Mouse (Mus musculus): ENCODE measurements around the gene Aes. TPM values are rescaled to one million over a fixed set of nuclear protein-coding genes. Genes with fewer than 3 reads are reported as not detected.

Gene Aes
- total and polyA plus RNA-seq, 3 experiments = 182 to 1,535 (median 400) TPM

DNA sequence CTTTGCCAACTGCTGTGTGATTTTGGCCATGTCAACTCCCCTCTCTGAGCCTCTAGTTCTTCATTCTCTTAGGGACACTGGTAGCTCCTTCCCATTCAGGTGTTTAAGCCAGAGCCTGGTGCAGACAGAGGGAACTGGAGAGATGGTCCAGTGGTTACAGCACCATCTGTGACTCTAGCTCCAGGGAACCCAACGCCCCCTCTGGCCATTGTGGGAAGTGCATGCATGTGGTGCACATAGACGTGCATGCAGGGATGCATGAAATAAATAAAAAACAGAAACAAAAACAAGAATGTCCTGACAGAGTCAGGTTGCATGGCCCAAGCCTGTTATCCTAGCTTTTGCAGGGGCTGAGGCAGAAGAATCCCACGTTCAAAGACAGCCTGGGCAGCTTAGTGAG, 3.0 kb upstream of the Aes start:
- Histone ChIP-seq H3K9me3 (replicated peaks) (peaks cover 7% of the 10 kb centered on the region; the same call in 1 of the 2 replicates), H3K4me1 (ENCODE audit: insufficient read depth, low read depth, low read length) (peaks cover 33% of the 10 kb centered on the region), H3K36me3 (replicated peaks) (peaks cover 4% of the 10 kb centered on the region), H3K4me3 (ENCODE audit: low read depth, low read length) (no peak overlapping the region), H3K27me3 (ENCODE audit: insufficient read depth, low read length) (no peaks in the 10 kb centered on the region)
- DNase-seq (ENCODE audit: low spot score) = no peak
- no peak for ATAC-seq (ENCODE audit: extremely low read depth, insufficient number of reproducible peaks, low FRiP score, poor library complexity, severe bottlenecking)
- TF ChIP-seq CTCF (IDR thresholded peaks at IDR 0.05; ENCODE audit: low read depth, low read length) = peak; percentile 76
- no peak for TF ChIP-seq TAL1 (conservative IDR thresholded peaks at IDR 0.05; ENCODE audit: low read depth, low read length)

GRCm38 (mm10) chr10:81557491-81557890, 1.8 kb upstream of the Aes start:
- TF ChIP-seq GATA1 (IDR thresholded peaks at IDR 0.05; ENCODE audit: borderline replicate concordance, low read length) (no peak), GATA2 (IDR thresholded peaks at IDR 0.05; ENCODE audit: borderline replicate concordance, low read depth, low read length) (no peak), CTCF (IDR thresholded peaks at IDR 0.05; ENCODE audit: low read depth, low read length) (no peak), TAL1 (conservative IDR thresholded peaks at IDR 0.05; ENCODE audit: low read depth, low read length) (no peak), POLR2AphosphoS5 (IDR thresholded peaks at IDR 0.05; ENCODE audit: insufficient replicate concordance, low read depth, low read length) (no peak)
- H3K4me1 ChIP-seq (ENCODE audit: insufficient read depth, low read depth, low read length) = peaks cover 30% of the 10 kb centered on the region
- no peaks in the 10 kb centered on the region for H3K27me3 ChIP-seq (ENCODE audit: insufficient read depth, low read length)
- peaks cover 17% of the 10 kb centered on the region for H3K36me3 ChIP-seq (replicated peaks)
- ATAC-seq (ENCODE audit: extremely low read depth, insufficient number of reproducible peaks, low FRiP score, poor library complexity, severe bottlenecking) = no peak
- DNase-seq (ENCODE audit: low spot score) = no peak
- peaks cover 7% of the 10 kb centered on the region; the same call in 1 of the 2 replicates for H3K9me3 ChIP-seq (replicated peaks)
- no peak overlapping the region for H3K4me3 ChIP-seq (ENCODE audit: low read depth, low read length)

DNA sequence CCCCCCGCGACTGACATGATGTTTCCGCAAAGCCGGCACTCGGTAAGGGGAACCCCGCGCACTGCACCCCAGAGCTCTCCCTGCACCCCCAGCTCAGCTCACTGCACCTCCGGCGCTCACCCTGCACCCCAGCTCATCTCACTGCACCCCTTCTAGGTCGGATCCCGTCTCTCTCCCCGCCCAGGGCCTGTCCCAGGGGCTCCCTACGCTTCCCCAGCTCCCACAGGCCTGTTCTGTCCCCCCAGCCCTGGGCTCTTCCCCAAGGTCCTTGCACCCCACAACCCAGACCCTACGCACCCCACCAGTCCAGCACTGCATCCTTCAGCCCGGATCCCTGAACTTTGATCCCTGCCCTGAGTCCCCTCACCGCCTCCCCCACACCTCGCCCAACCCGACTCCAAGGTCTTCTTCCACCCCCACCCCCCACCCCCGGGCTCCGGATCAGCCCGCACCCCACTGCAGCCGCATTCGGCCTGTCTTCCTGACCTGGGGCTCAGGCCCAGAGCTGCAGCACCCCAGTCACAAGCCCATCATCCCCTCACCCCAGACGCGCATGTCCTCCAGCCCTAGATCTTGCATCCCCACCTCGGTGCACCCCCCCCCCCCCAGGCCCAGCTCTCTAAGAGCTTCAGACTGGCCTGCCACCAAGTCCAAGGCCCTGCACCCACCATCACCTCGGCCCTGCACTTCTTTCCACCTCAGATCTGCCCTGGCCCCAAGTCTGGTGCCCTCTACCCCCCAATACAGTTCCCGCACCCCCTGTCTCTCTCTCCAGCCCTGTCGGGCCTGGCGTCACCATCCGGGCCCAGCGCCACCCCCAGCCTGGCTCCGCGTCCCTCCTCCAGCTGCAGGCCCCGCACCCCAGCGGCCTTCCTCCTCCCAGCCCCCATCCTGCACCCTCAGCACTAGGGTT, 595 bp downstream of the Aes start:
- peaks cover 4% of the 10 kb centered on the region; the same call in 1 of the 2 replicates for H3K9me3 ChIP-seq (replicated peaks)
- peaks cover 40% of the 10 kb centered on the region for H3K36me3 ChIP-seq (replicated peaks)
- no peaks in the 10 kb centered on the region for H3K27me3 ChIP-seq (ENCODE audit: insufficient read depth, low read length)
- peak overlapping the region; percentile 90 for H3K4me3 ChIP-seq (ENCODE audit: low read depth, low read length)
- H3K4me1 ChIP-seq (ENCODE audit: insufficient read depth, low read depth, low read length) = peaks cover 54% of the 10 kb centered on the region
- peak; percentile 90 for DNase-seq (ENCODE audit: low spot score)
- TF ChIP-seq TAL1 (conservative IDR thresholded peaks at IDR 0.05; ENCODE audit: low read depth, low read length) (no peak), GATA2 (IDR thresholded peaks at IDR 0.05; ENCODE audit: borderline replicate concordance, low read depth, low read length) (no peak), POLR2AphosphoS5 (IDR thresholded peaks at IDR 0.05; ENCODE audit: insufficient replicate concordance, low read depth, low read length) (no peak), CTCF (IDR thresholded peaks at IDR 0.05; ENCODE audit: low read depth, low read length) (no peak), GATA1 (IDR thresholded peaks at IDR 0.05; ENCODE audit: borderline replicate concordance, low read length) (no peak)
- ATAC-seq (ENCODE audit: extremely low read depth, insufficient number of reproducible peaks, low FRiP score, poor library complexity, severe bottlenecking) = 0 out of 2 replicates have a peak, but pooled peaks have one; percentile 18

GRCm38 (mm10) chr10:81560719-81561459, 1.6 kb downstream of the Aes start:
- ATAC-seq (ENCODE audit: extremely low read depth, insufficient number of reproducible peaks, low FRiP score, poor library complexity, severe bottlenecking) = peak; percentile 25; the same call in 1 of the 2 replicates
- peaks cover 62% of the 10 kb centered on the region for H3K4me1 ChIP-seq (ENCODE audit: insufficient read depth, low read depth, low read length)
- no peaks in the 10 kb centered on the region for H3K27me3 ChIP-seq (ENCODE audit: insufficient read depth, low read length)
- TF ChIP-seq GATA1 (IDR thresholded peaks at IDR 0.05; ENCODE audit: borderline replicate concordance, low read length) (no peak), GATA2 (IDR thresholded peaks at IDR 0.05; ENCODE audit: borderline replicate concordance, low read depth, low read length) (no peak), CTCF (IDR thresholded peaks at IDR 0.05; ENCODE audit: low read depth, low read length) (no peak), TAL1 (conservative IDR thresholded peaks at IDR 0.05; ENCODE audit: low read depth, low read length) (no peak), POLR2AphosphoS5 (IDR thresholded peaks at IDR 0.05; ENCODE audit: insufficient replicate concordance, low read depth, low read length) (no peak)
- peaks cover 4% of the 10 kb centered on the region; the same call in 1 of the 2 replicates for H3K9me3 ChIP-seq (replicated peaks)
- H3K4me3 ChIP-seq (ENCODE audit: low read depth, low read length) = peak overlapping the region; percentile 90
- peaks cover 51% of the 10 kb centered on the region for H3K36me3 ChIP-seq (replicated peaks)
- DNase-seq (ENCODE audit: low spot score) = peak; percentile 81

- DNase-seq (ENCODE audit: low spot score) = no peak
- Histone ChIP-seq H3K9me3 (replicated peaks) (no peaks in the 10 kb centered on the region), H3K27me3 (ENCODE audit: insufficient read depth, low read length) (no peaks in the 10 kb centered on the region), H3K36me3 (replicated peaks) (peaks cover 66% of the 10 kb centered on the region), H3K4me1 (ENCODE audit: insufficient read depth, low read depth, low read length) (peaks cover 62% of the 10 kb centered on the region), H3K4me3 (ENCODE audit: low read depth, low read length) (peak overlapping the region; percentile 37; the same call in 1 of the 2 replicates)
- ATAC-seq (ENCODE audit: extremely low read depth, insufficient number of reproducible peaks, low FRiP score, poor library complexity, severe bottlenecking) = no peak
- TF ChIP-seq TAL1 (conservative IDR thresholded peaks at IDR 0.05; ENCODE audit: low read depth, low read length) = no peak
- no peak for TF ChIP-seq POLR2AphosphoS5 (IDR thresholded peaks at IDR 0.05; ENCODE audit: insufficient replicate concordance, low read depth, low read length)
- no peak for TF ChIP-seq GATA1 (IDR thresholded peaks at IDR 0.05; ENCODE audit: borderline replicate concordance, low read length)
- no peak for TF ChIP-seq GATA2 (IDR thresholded peaks at IDR 0.05; ENCODE audit: borderline replicate concordance, low read depth, low read length)
- no peak for TF ChIP-seq CTCF (IDR thresholded peaks at IDR 0.05; ENCODE audit: low read depth, low read length)
These were observed 3.1 kb downstream of the Aes start for GRCm38 (mm10) chr10:81562411-81562810.

GRCm38 (mm10) chr10:81563481-81563880, 4.2 kb downstream of the Aes start:
- ATAC-seq (ENCODE audit: extremely low read depth, insufficient number of reproducible peaks, low FRiP score, poor library complexity, severe bottlenecking) = no peak
- Histone ChIP-seq H3K4me1 (ENCODE audit: insufficient read depth, low read depth, low read length) (peaks cover 69% of the 10 kb centered on the region), H3K4me3 (ENCODE audit: low read depth, low read length) (no peak overlapping the region), H3K9me3 (replicated peaks) (no peaks in the 10 kb centered on the region), H3K27me3 (ENCODE audit: insufficient read depth, low read length) (no peaks in the 10 kb centered on the region), H3K36me3 (replicated peaks) (peaks cover 70% of the 10 kb centered on the region)
- TF ChIP-seq GATA1 (IDR thresholded peaks at IDR 0.05; ENCODE audit: borderline replicate concordance, low read length) = no peak
- no peak for TF ChIP-seq POLR2AphosphoS5 (IDR thresholded peaks at IDR 0.05; ENCODE audit: insufficient replicate concordance, low read depth, low read length)
- no peak for TF ChIP-seq TAL1 (conservative IDR thresholded peaks at IDR 0.05; ENCODE audit: low read depth, low read length)
- TF ChIP-seq GATA2 (IDR thresholded peaks at IDR 0.05; ENCODE audit: borderline replicate concordance, low read depth, low read length) = no peak
- no peak for TF ChIP-seq CTCF (IDR thresholded peaks at IDR 0.05; ENCODE audit: low read depth, low read length)
- DNase-seq (ENCODE audit: low spot score) = no peak

Data from G1E (cell line).